Mouse (Mus musculus): Measurements from ENCODE around the gene Asic3.

DNA sequence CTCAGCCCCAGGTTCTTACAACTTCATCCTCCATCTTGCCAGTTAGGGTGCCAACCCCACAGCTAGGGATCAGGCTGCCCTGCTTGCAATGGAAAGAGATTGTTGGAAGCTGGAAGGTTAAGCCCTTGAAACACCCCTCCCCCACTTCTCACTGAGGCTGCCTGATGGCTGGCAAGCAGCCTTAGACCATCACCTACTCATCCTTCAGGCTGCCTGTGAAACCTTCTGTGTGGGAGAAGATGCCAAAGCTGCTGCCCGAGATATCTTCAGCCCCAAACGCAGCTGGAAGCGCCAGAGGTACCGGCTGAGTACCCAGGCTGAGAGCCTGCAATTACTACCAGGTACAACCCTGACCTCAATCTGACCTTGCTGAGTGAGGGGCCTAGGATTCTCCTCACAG, 33.7 kb upstream of the Asic3 start:
- TF ChIP-seq MEF2A (IDR thresholded peaks at IDR 0.05; ENCODE audit: borderline replicate concordance, low read depth, low read length) (no peak), ZC3H11A (IDR thresholded peaks at IDR 0.05; ENCODE audit: low read depth, low read length) (no peak), POLR2AphosphoS2 (IDR thresholded peaks at IDR 0.05; ENCODE audit: low read depth, low read length) (no peak), CTCF (conservative IDR thresholded peaks at IDR 0.05 in 1 of 2, IDR thresholded peaks at IDR 0.05 in 1 of 2; ENCODE audit: low read depth in 2 of 2, low read length in 2 of 2) (no peak), BHLHE40 (IDR thresholded peaks at IDR 0.05; ENCODE audit: low read depth, low read length) (no peak), CHD1 (IDR thresholded peaks at IDR 0.05; ENCODE audit: low read depth, low read length) (no peak), USF1 (IDR thresholded peaks at IDR 0.05; ENCODE audit: low read depth, low read length) (no peak), MAZ (IDR thresholded peaks at IDR 0.05; ENCODE audit: low read depth, low read length) (no peak), USF2 (conservative IDR thresholded peaks at IDR 0.05; ENCODE audit: low read depth, low read length) (no peak), POLR2A (IDR thresholded peaks at IDR 0.05; ENCODE audit: low read depth, low read length) (no peak), TCF12 (IDR thresholded peaks at IDR 0.05; ENCODE audit: low read depth, low read length) (no peak), KAT2A (IDR thresholded peaks at IDR 0.05; ENCODE audit: insufficient replicate concordance, low read length) (no peak)

Data from CH12.LX (cell line).